8 mouse cellular contexts compared by ENCODE assay signal in genomic region chr9:102716481-102717163, GRCm38 (mm10). TPM values are rescaled to one million over a fixed set of nuclear protein-coding genes. Genes with fewer than 3 reads are reported as not detected.
DNase-seq lines count a peak whose midpoint lies in the region; ATAC-seq and TF ChIP-seq lines count a peak whose summit lies in the region.

Gene Amotl2, plus strand, starts transcription at chr9:102716672.

- no peaks in the 10 kb centered on the region for H3K9me3 ChIP-seq in forebrain, postnatal 0 days (ENCODE audit: low read length)
- no peaks in the 10 kb centered on the region for H3K9me3 ChIP-seq in hindbrain, embryonic 14.5 days (ENCODE audit: control insufficient read depth, low read length)
- no peaks in the 10 kb centered on the region for H3K9me3 ChIP-seq in liver, embryonic 15.5 days (replicated peaks)

- TF ChIP-seq CTCF in forebrain, postnatal 0 days (IDR thresholded peaks at IDR 0.05; ENCODE audit: low read depth) = no peak

- H3K4me3 ChIP-seq in forebrain, postnatal 0 days (ENCODE audit: low read depth, low read length) = peak within 1 kb of the TSS; percentile 86
- peak within 1 kb of the TSS; percentile 84 for H3K4me3 ChIP-seq in hindbrain, embryonic 14.5 days (replicated peaks; ENCODE audit: low read length)
- peak within 1 kb of the TSS; percentile 59 for H3K4me3 ChIP-seq in liver, embryonic 15.5 days (replicated peaks)

- H3K4me2 ChIP-seq in forebrain, postnatal 0 days (ENCODE audit: low read depth) = peak within 1 kb of the TSS; percentile 67
- H3K4me2 ChIP-seq in hindbrain, embryonic 14.5 days (replicated peaks) = peak within 1 kb of the TSS; percentile 97
- peak within 1 kb of the TSS; percentile 69 for H3K4me2 ChIP-seq in liver, embryonic 15.5 days

- peak within 1 kb of the TSS; percentile 95 for H3K9ac ChIP-seq in forebrain, postnatal 0 days
- H3K9ac ChIP-seq in hindbrain, embryonic 14.5 days = peak within 1 kb of the TSS; percentile 96
- peak within 1 kb of the TSS; percentile 35; the same call in 1 of the 2 replicates for H3K9ac ChIP-seq in liver, embryonic 15.5 days

- H3K27me3 ChIP-seq in forebrain, postnatal 0 days (ENCODE audit: insufficient read depth, low read length) = no peaks in the 10 kb centered on the region
- no peaks in the 10 kb centered on the region for H3K27me3 ChIP-seq in hindbrain, embryonic 14.5 days (ENCODE audit: control insufficient read depth, insufficient read depth, low read length)
- H3K27me3 ChIP-seq in liver, embryonic 15.5 days = peaks cover 70% of the 10 kb centered on the region

- H3K4me1 ChIP-seq in forebrain, postnatal 0 days (ENCODE audit: insufficient read depth) = peaks cover 21% of the 10 kb centered on the region
- H3K4me1 ChIP-seq in hindbrain, embryonic 14.5 days (replicated peaks; ENCODE audit: control insufficient read depth, insufficient read depth, low read length) = peaks cover 42% of the 10 kb centered on the region
- H3K4me1 ChIP-seq in liver, embryonic 15.5 days (replicated peaks) = peaks cover 26% of the 10 kb centered on the region

- H3K36me3 ChIP-seq in forebrain, postnatal 0 days (ENCODE audit: insufficient read depth) = 0 out of 2 replicates have a peak, but pooled peaks cover 9% of the 10 kb centered on the region
- peaks cover 17% of the 10 kb centered on the region for H3K36me3 ChIP-seq in hindbrain, embryonic 14.5 days (replicated peaks; ENCODE audit: control insufficient read depth, insufficient read depth)
- peaks cover 11% of the 10 kb centered on the region; the same call in 1 of the 2 replicates for H3K36me3 ChIP-seq in liver, embryonic 15.5 days (replicated peaks)

- no peak for ATAC-seq in forebrain, postnatal 0 days
- no peak for ATAC-seq in hindbrain, embryonic 14.5 days (ENCODE audit: low FRiP score)
- ATAC-seq in liver, embryonic 15.5 days (ENCODE audit: insufficient read depth) = no peak
- no peak for ATAC-seq in megakaryocyte progenitor cell, adult 5-6 weeks (replicated peaks; ENCODE audit: poor library complexity)

- DNase-seq in frontal cortex, adult 2 months (ENCODE audit: extremely low spot score in 1 of 2, low spot score in 1 of 2) = no peak
- DNase-seq in frontal cortex, postnatal 14 days (ENCODE audit: low spot score in 2 of 2) = no peak
- DNase-seq in NIH3T3 (ENCODE audit: low read depth) = peak; percentile 17
- DNase-seq in forebrain, postnatal 0 days = no peak
- DNase-seq in hindbrain, embryonic 14.5 days (ENCODE audit: low spot score) = no peak
- no peak for DNase-seq in urinary bladder, postnatal 4 days (ENCODE audit: low spot score in 2 of 2)

- 8% methylated on average over 22 of the region's 22 CpGs for WGBS in forebrain, postnatal 0 days
- WGBS in hindbrain, embryonic 14.5 days = 2% methylated on average over 22 of the region's 22 CpGs
- WGBS in liver, embryonic 15.5 days (ENCODE audit: insufficient replicate concordance) = 6% methylated on average over 22 of the region's 22 CpGs

- peak within 1 kb of the TSS; percentile 94 for H3K27ac ChIP-seq in forebrain, postnatal 0 days (ENCODE audit: low read depth, low read length)
- H3K27ac ChIP-seq in hindbrain, embryonic 14.5 days = peak within 1 kb of the TSS; percentile 97
- H3K27ac ChIP-seq in liver, embryonic 15.5 days (replicated peaks) = peak within 1 kb of the TSS; percentile 83

RNA-seq across cellular contexts. Expression of gene Amotl2, which starts in this region (rescaled TPM):
- 13.9 and 14.1 TPM in 2 replicates for polyA plus RNA-seq in frontal cortex, adult 2 months (2012; rRNA removed)
- total RNA-seq in forebrain, postnatal 0 days (2014; rRNA removed) = 85.8 and 106 TPM in 2 replicates
- 24.8 and 27.6 TPM in 2 replicates for polyA plus RNA-seq in forebrain, postnatal 0 days (2015; fragmentation: Nextera tagmentation; extraction: Ambion mirVana)
- polyA plus RNA-seq in hindbrain, embryonic 14.5 days (2014; fragmentation: Nextera tagmentation; extraction: Ambion mirVana) = 54.1 and 56.8 TPM in 2 replicates
- polyA plus RNA-seq in liver, embryonic 15.5 days (2015; fragmentation: Nextera tagmentation; extraction: Ambion mirVana) = 5.1 and 5.4 TPM in 2 replicates
- 0.84 and 2.1 TPM in 2 replicates for total RNA-seq in megakaryocyte progenitor cell, adult 5-6 weeks (2015)
- total RNA-seq in megakaryocyte progenitor cell, adult 5-6 weeks (2017) = 0.98 and 8.5 TPM in 2 replicates

Comparison
In these comparisons a context has a peak if more than half of its experiments do, and no peak if none do; other contexts are left out.
1. H3K9ac ChIP-seq: peak in every context shown above with its lines; median percentile 96 in hindbrain, embryonic 14.5 days; 95 in forebrain, postnatal 0 days; 35 in liver, embryonic 15.5 days.